Mouse (Mus musculus) ES-E14 (cell line): Measurements from ENCODE around the gene C1qc. TPM values are rescaled to one million over a fixed set of nuclear protein-coding genes. Genes with fewer than 3 reads are reported as not detected.
A peak's percentile ranks its signal among the peaks of the same experiment; 100 is the strongest.

Source experiments
- DNase-seq: peaks from one replicate; pipeline ENCODE4 v3.0.0-alpha.2; 2013; ENCODE audit warnings: low read depth, low spot score
- H3K27ac ChIP-seq: 2 replicates; pipeline ENCODE4 v1.5.1; 2012; ENCODE audit warnings: low read depth, mild to moderate bottlenecking, low read length, moderate library complexity, mixed read lengths; ENCODE audit not compliant: poor library complexity, insufficient read depth, severe bottlenecking
- H3K36me3 ChIP-seq: 2 replicates; pipeline ENCODE4 v1.6.1; 2012; ENCODE audit warnings: mild to moderate bottlenecking, low read length, moderate library complexity, mixed read lengths; ENCODE audit not compliant: control insufficient read depth, poor library complexity, insufficient read depth, severe bottlenecking
- H3K4me1 ChIP-seq, 2 experiments: fragments of 150-350 bp in 1 of 2; sonication (generic) in 1 of 2; 2 replicates each; pipeline ENCODE4 v1.6.1; 2012; ENCODE audit warnings: low read length in 2 of 2, mild to moderate bottlenecking in 1 of 2, mixed read lengths in 1 of 2; ENCODE audit not compliant: control insufficient read depth in 2 of 2, insufficient read depth in 2 of 2, poor library complexity in 1 of 2
- H3K4me3 ChIP-seq, 2 experiments: fragments of 150-350 bp in 1 of 2; sonication (generic) in 1 of 2; 2 replicates each; pipeline ENCODE4 v1.5.1; 2012; ENCODE audit warnings: low read length in 2 of 2, low read depth in 1 of 2, mild to moderate bottlenecking in 1 of 2, mixed read lengths in 1 of 2; ENCODE audit not compliant: insufficient read depth in 1 of 2, poor library complexity in 1 of 2, severe bottlenecking in 1 of 2
- H3K9ac ChIP-seq: 2 replicates; pipeline ENCODE4 v1.6.1; 2012; ENCODE audit warnings: low read depth, mild to moderate bottlenecking, low read length, mixed read lengths; ENCODE audit not compliant: poor library complexity, insufficient read depth, severe bottlenecking
- H3K9me3 ChIP-seq: fragments of 150-350 bp; sonication (generic); 2 replicates; pipeline ENCODE4 v1.6.1; 2012; ENCODE audit warnings: low read depth, mild to moderate bottlenecking, low read length; ENCODE audit not compliant: control insufficient read depth, insufficient read depth
- CHD2 ChIP-seq: IDR thresholded peaks from 2 replicates; pipeline ENCODE4 v1.6.1; 2014; ENCODE audit warnings: mild to moderate bottlenecking, low read depth, low read length, inconsistent platforms
- HCFC1 ChIP-seq: IDR thresholded peaks from 2 replicates; pipeline ENCODE4 v1.6.1; 2012; ENCODE audit warnings: low read length, inconsistent platforms, borderline replicate concordance; ENCODE audit not compliant: insufficient read depth
- MAFK ChIP-seq: IDR thresholded peaks from 2 replicates; pipeline ENCODE4 v1.6.1; 2014; ENCODE audit warnings: mild to moderate bottlenecking, low read depth, low read length, inconsistent platforms; ENCODE audit not compliant: insufficient read depth
- ZC3H11A ChIP-seq: IDR thresholded peaks from 2 replicates; pipeline ENCODE4 v1.6.1; 2012; ENCODE audit warnings: low read depth, mild to moderate bottlenecking, inconsistent platforms, low read length, borderline replicate concordance
- ZNF384 ChIP-seq: IDR thresholded peaks from 2 replicates; pipeline ENCODE4 v1.6.1; 2012; ENCODE audit warnings: low read depth, low read length, inconsistent platforms
- in situ Hi-C, 2 experiments: fragments of 600-800 bp; cut with MboI; formaldehyde crosslinking; loops; one replicate each; pipeline ENCODE4 v1.15.1; 2025; ENCODE audit warnings: low sequenced_read_pairs in 2 of 2, inconsistent platforms in 1 of 2; ENCODE audit not compliant: unreplicated experiment in 2 of 2
- total RNA-seq: library from RNA; depleted of rRNA; stranded (reverse); fragments of 300-350 nt; gene quantifications from 2 replicates; pipeline ENCODE4 v1.2.3, GENCODE M21; 2012

The C1qc gene
- total RNA-seq, 1 experiment: not detected

DNA sequence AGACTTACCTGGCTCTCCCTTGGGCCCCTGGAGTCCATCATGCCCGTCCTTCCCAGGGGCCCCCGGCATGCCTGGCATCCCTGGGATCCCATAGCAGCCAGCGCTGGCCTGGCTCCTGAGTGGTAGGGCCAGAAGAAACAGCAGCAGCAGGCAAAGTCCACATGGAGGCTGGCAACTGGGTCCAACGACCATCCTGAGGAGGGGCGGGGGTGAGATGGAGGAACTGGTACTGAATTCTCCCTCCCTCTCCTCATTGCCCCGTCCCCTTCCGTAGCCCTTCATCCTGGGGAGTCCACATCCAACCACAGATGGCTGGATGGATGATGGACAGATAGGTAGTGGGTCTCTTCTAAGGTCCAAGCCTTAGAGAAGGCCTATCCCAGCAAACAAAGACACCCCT, 494 bp downstream of the C1qc start:
- Histone ChIP-seq H3K9me3 (no peaks in the 10 kb centered on the region), H3K9ac (no peak overlapping the region), H3K4me3 (no peak overlapping the region), H3K27ac (no peak overlapping the region), H3K36me3 (no peaks in the 10 kb centered on the region), H3K4me1 (peaks cover 0 to 14% of the 10 kb centered on the region in 2 experiments; a peak in 1 of 4 replicates)
- TF ChIP-seq MAFK: no peak
- no peak for TF ChIP-seq CHD2
- no peak for TF ChIP-seq ZNF384
- DNase-seq: no peak
- in situ Hi-C loops: loop anchor here in 1 of 2 experiments (5.0 kb wide), 1 partner anchor 180 kb away; no protein-coding TSS in a partner anchor

DNA sequence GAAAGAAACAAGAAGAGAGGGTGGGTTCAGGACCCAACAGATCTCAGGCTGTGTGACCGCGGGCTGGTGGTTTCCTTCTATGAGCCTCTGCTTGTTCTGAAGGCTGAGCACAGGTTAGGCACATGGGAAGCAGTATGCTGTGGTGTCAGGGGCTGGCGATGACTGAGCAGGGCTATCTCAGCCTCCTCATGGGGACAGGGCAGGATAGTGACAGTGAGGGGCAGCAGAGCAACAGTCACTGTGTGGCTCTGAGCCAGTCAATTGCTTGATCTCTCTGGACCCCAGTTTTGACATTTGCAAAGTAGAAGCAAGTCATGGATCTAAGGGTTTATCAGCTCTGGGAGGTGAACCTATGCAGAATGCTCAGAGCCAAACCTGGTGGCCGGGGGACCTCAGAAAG, 1.8 kb downstream of the C1qc start:
- no peak for TF ChIP-seq ZNF384
- TF ChIP-seq CHD2: no peak
- TF ChIP-seq HCFC1: no peak
- no peak for TF ChIP-seq MAFK
- TF ChIP-seq ZC3H11A: no peak
- no peaks in the 10 kb centered on the region for H3K36me3 ChIP-seq
- no peak overlapping the region for H3K4me3 ChIP-seq
- in situ Hi-C loops: loop anchor here in 1 of 2 experiments (5.0 kb wide), 1 partner anchor 181 kb away; no protein-coding TSS in a partner anchor
- DNase-seq: no peak
- H3K9ac ChIP-seq: no peak overlapping the region
- peaks cover 0 to 14% of the 10 kb centered on the region in 2 experiments; a peak in 1 of 4 replicates for H3K4me1 ChIP-seq
- H3K27ac ChIP-seq: no peak overlapping the region
- H3K9me3 ChIP-seq: no peaks in the 10 kb centered on the region

GRCm38 (mm10) chr4:136889981-136890380, 2.9 kb downstream of the C1qc start:
- Histone ChIP-seq H3K36me3 (no peaks in the 10 kb centered on the region), H3K9ac (no peak overlapping the region), H3K27ac (no peak overlapping the region), H3K4me3 (no peak overlapping the region), H3K9me3 (no peaks in the 10 kb centered on the region), H3K4me1 (peaks cover 0 to 8% of the 10 kb centered on the region in 2 experiments; a peak in 1 of 4 replicates)
- in situ Hi-C loops: loop anchor here in 1 of 2 experiments (5.0 kb wide), 1 partner anchor 182 kb away; no protein-coding TSS in a partner anchor
- TF ChIP-seq ZNF384: no peak
- TF ChIP-seq HCFC1: no peak
- TF ChIP-seq ZC3H11A: no peak
- TF ChIP-seq MAFK: no peak
- TF ChIP-seq CHD2: no peak
- DNase-seq: no peak

GRCm38 (mm10) chr4:136887714-136888113, 5.2 kb downstream of the C1qc start:
- H3K4me1 ChIP-seq: no peaks in the 10 kb centered on the region
- in situ Hi-C loops: no loop called here
- H3K9me3 ChIP-seq: no peaks in the 10 kb centered on the region
- H3K4me3 ChIP-seq: no peak overlapping the region
- H3K27ac ChIP-seq: no peak overlapping the region
- H3K9ac ChIP-seq: no peak overlapping the region
- TF ChIP-seq HCFC1 (no peak), ZC3H11A (no peak), MAFK (no peak), CHD2 (no peak), ZNF384 (no peak)
- no peaks in the 10 kb centered on the region for H3K36me3 ChIP-seq
- DNase-seq: no peak

GRCm38 (mm10) chr4:136886101-136886500, 6.8 kb downstream of the C1qc start, which contains the start of gene C1qb:
Gene C1qb, minus strand, starts transcription at chr4:136886187.
- H3K9me3 ChIP-seq: no peaks in the 10 kb centered on the region
- H3K9ac ChIP-seq: no peak within 1 kb of the TSS
- H3K27ac ChIP-seq: no peak within 1 kb of the TSS; the same call in 1 of the 2 replicates
- no peak for DNase-seq
- TF ChIP-seq CHD2: no peak
- TF ChIP-seq ZNF384: no peak
- no peak for TF ChIP-seq HCFC1
- TF ChIP-seq MAFK: 0 out of 2 replicates have a peak, but pooled peaks have one; percentile 35
- no peak for TF ChIP-seq ZC3H11A
- H3K4me3 ChIP-seq: no peak within 1 kb of the TSS
- H3K4me1 ChIP-seq: no peaks in the 10 kb centered on the region
- in situ Hi-C loops: no loop called here
- H3K36me3 ChIP-seq: no peaks in the 10 kb centered on the region
